Mouse (Mus musculus) embryonic facial prominence, embryonic 14.5 days (tissue): ENCODE data around the gene E130208F15Rik. TPM values are rescaled to one million over a fixed set of nuclear protein-coding genes. Genes with fewer than 3 reads are reported as not detected.

Experiments used
- ATAC-seq: fragments of 200-750 bp; cut with Nextera tagmentation; 2 replicates; pipeline ENCODE4 v1.8.0; 2017; ENCODE audit warnings: low read depth, moderate number of reproducible peaks, moderate TSS enrichment
- DNase-seq: peaks from one replicate; pipeline ENCODE4 v3.0.0-alpha.2; 2015; ENCODE audit warnings: low spot score
- H3K27ac ChIP-seq: fragments of 300-500 bp; sonication (generic); replicated peaks from 2 replicates; pipeline ENCODE4 v1.5.1; 2014; ENCODE audit warnings: low read depth, mild to moderate bottlenecking, low read length, moderate library complexity
- H3K27me3 ChIP-seq: fragments of 300-500 bp; sonication (generic); replicated peaks from 2 replicates; pipeline ENCODE4 v1.6.1; 2014; ENCODE audit warnings: low read length; ENCODE audit not compliant: control insufficient read depth, insufficient read depth
- H3K36me3 ChIP-seq: fragments of 300-500 bp; sonication (generic); 2 replicates; pipeline ENCODE4 v1.6.1; 2014; ENCODE audit warnings: low read length, mixed read lengths; ENCODE audit not compliant: control insufficient read depth, insufficient read depth
- H3K4me1 ChIP-seq: fragments of 300-500 bp; sonication (generic); 2 replicates; pipeline ENCODE4 v1.6.1; 2014; ENCODE audit warnings: antibody characterized with exemption, low read length; ENCODE audit not compliant: control insufficient read depth, insufficient read depth
- H3K4me2 ChIP-seq: fragments of 300-500 bp; sonication (generic); 2 replicates; pipeline ENCODE4 v1.6.1; 2014; ENCODE audit warnings: low read depth, mild to moderate bottlenecking, low read length, moderate library complexity, mixed read lengths
- H3K4me3 ChIP-seq: fragments of 300-500 bp; sonication (generic); 2 replicates; pipeline ENCODE4 v1.5.1; 2014; ENCODE audit warnings: low read depth, mild to moderate bottlenecking, low read length
- H3K9ac ChIP-seq: fragments of 300-500 bp; sonication (generic); 2 replicates; pipeline ENCODE4 v1.6.1; 2014; ENCODE audit warnings: low read depth, mild to moderate bottlenecking, low read length, moderate library complexity, mixed read lengths
- H3K9me3 ChIP-seq: fragments of 300-500 bp; sonication (generic); 2 replicates; pipeline ENCODE4 v1.6.1; 2016; ENCODE audit warnings: low read length; ENCODE audit not compliant: control insufficient read depth
- WGBS: fragments of 180-500 bp; shearing (Covaris S2); extraction: QIAGEN DNeasy Blood & Tissue Kit; methylation state at CpG from one replicate; pipeline ENCODE4 v1.1.7; 2014; 5-methylcytosine and 5-hydroxymethylcytosine counted together
- polyA plus RNA-seq: library from polyadenylated mRNA; unstranded; fragments of >200 nt; fragmentation: Nextera tagmentation; extraction: Ambion mirVana; gene quantifications from 2 replicates; pipeline ENCODE4 v1.2.1, GENCODE M21; 2014

E130208F15Rik gene
- polyA plus RNA-seq, 1 experiment from 2014 or later, result not detected

GRCm38 (mm10) chr7:30324300-30324944 is 2.9 kb downstream of the E130208F15Rik start:
- ATAC-seq, result no peak
- Histone ChIP-seq H3K4me3 (no peak overlapping the region), H3K27ac (no peak overlapping the region), H3K27me3 (no peaks in the 10 kb centered on the region), H3K36me3 (no peaks in the 10 kb centered on the region), H3K9ac (no peak overlapping the region), H3K9me3 (no peaks in the 10 kb centered on the region), H3K4me1 (peaks cover 8% of the 10 kb centered on the region; the same call in 1 of the 2 replicates), H3K4me2 (no peak overlapping the region)
- 86% methylated on average over 5 of the region's 5 CpGs for WGBS
- DNase-seq, result no peak

- Histone ChIP-seq H3K9me3 (no peaks in the 10 kb centered on the region), H3K27me3 (no peaks in the 10 kb centered on the region), H3K4me3 (no peak overlapping the region), H3K36me3 (no peaks in the 10 kb centered on the region), H3K4me1 (peaks cover 8% of the 10 kb centered on the region; the same call in 1 of the 2 replicates), H3K4me2 (no peak overlapping the region), H3K27ac (no peak overlapping the region), H3K9ac (no peak overlapping the region)
- DNase-seq (no peak), ATAC-seq (no peak)
- 43% methylated on average over 2 of the region's 2 CpGs for WGBS
Observed at GRCm38 (mm10) chr7:30325364-30325763, 3.8 kb downstream of the E130208F15Rik start.

DNA sequence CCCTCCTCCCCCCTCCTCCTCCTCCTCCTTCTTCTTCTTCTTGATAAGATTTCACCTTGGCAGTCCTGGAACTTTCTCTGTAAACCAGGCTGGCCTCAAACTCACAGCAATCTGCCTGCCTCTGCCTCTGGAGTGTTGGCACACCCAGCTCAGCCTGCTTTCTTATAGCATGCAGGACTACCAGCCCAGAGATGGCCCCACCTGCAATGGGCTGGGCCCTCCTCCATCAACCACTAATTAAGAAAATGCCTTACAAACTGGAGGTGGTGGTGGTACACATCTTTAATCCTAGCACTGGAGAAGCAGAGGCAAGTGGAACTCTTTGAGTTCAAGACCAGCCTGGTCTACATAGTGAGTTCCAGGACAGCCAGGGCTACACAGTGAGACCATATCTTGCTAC is 4.9 kb downstream of the E130208F15Rik start:
- 0 out of 2 replicates have a peak, but pooled peaks cover under 1% of the 10 kb centered on the region for H3K4me1 ChIP-seq
- H3K27ac ChIP-seq, result no peak overlapping the region
- no peak overlapping the region for H3K9ac ChIP-seq
- no peak for ATAC-seq
- H3K4me2 ChIP-seq, result no peak overlapping the region
- H3K4me3 ChIP-seq, result no peak overlapping the region
- no peak for DNase-seq
- no peaks in the 10 kb centered on the region for H3K36me3 ChIP-seq
- H3K27me3 ChIP-seq, result no peaks in the 10 kb centered on the region
- H3K9me3 ChIP-seq, result no peaks in the 10 kb centered on the region

DNA sequence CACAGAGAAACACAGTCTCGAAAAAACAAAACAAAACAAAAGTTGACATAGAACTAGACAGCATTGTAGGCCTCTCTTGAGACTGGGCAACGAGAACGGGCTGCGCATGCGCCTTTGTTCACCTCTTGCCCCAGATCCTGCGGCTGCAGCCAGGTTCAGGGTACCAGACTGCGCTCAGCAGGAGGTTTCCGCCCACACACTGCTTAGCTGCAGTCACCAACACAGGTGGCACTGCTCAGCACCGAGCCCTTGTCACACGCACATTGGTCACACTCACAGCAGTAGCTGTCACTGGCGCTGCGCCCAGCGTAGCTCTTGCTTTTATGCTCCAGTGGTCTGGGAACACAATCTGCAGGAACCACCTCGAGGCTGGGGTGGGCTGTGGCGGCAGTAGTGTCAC is 5.6 kb downstream of the E130208F15Rik start:
- Histone ChIP-seq H3K27me3 (no peaks in the 10 kb centered on the region), H3K36me3 (no peaks in the 10 kb centered on the region), H3K4me2 (no peak overlapping the region), H3K4me3 (no peak overlapping the region), H3K9ac (0 out of 2 replicates have a peak overlapping the region, but pooled peaks have one; percentile 11), H3K9me3 (no peaks in the 10 kb centered on the region), H3K27ac (no peak overlapping the region), H3K4me1 (no peaks in the 10 kb centered on the region)
- ATAC-seq, result no peak
- 54% methylated on average over 15 of the region's 15 CpGs for WGBS
- peak; percentile 57 for DNase-seq

- Histone ChIP-seq H3K9me3 (no peaks in the 10 kb centered on the region), H3K4me2 (no peak overlapping the region), H3K36me3 (no peaks in the 10 kb centered on the region), H3K27ac (no peak overlapping the region), H3K4me1 (peaks cover 1% of the 10 kb centered on the region; the same call in 1 of the 2 replicates), H3K4me3 (no peak overlapping the region), H3K9ac (no peak overlapping the region), H3K27me3 (no peaks in the 10 kb centered on the region)
- DNase-seq (no peak), ATAC-seq (no peak)
- 47% methylated on average over 10 of the region's 10 CpGs for WGBS
Observed at GRCm38 (mm10) chr7:30328379-30328778, 6.8 kb downstream of the E130208F15Rik start.

DNA sequence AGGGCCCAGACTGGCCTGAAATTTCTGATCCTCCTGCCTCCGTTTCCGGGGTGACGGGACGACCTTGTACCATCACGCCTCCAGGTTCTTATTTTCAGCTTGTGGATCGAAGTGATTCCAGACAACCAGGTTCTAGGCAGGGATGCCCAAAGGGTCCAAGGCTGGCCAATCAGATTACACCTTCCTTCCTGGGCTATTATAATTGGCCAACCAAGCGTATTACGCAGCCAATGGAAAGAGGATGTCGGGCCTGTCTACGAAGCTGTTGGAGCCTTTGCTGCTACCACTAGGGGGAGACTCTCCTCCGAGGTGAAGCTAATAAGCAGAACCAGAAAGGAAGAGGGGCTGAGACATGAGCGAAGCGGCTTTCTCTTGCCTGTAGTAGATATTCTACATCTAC is 10.3 kb downstream of the E130208F15Rik start:
- peak; percentile 94 for DNase-seq
- Histone ChIP-seq H3K4me2 (peak overlapping the region; percentile 26; the same call in 1 of the 2 replicates), H3K9ac (no peak overlapping the region), H3K36me3 (no peaks in the 10 kb centered on the region), H3K9me3 (no peaks in the 10 kb centered on the region), H3K27ac (no peak overlapping the region), H3K4me1 (peaks cover 8% of the 10 kb centered on the region; the same call in 1 of the 2 replicates), H3K4me3 (peak overlapping the region; percentile 8; the same call in 1 of the 2 replicates), H3K27me3 (peaks cover 6% of the 10 kb centered on the region)
- peak; percentile 84 for ATAC-seq
- 8% methylated on average over 13 of the region's 13 CpGs for WGBS

GRCm38 (mm10) chr7:30332622-30333259 is 11.2 kb downstream of the E130208F15Rik start:
- no peaks in the 10 kb centered on the region for H3K9me3 ChIP-seq
- H3K9ac ChIP-seq, result no peak overlapping the region
- H3K4me1 ChIP-seq, result peaks cover 8% of the 10 kb centered on the region; the same call in 1 of the 2 replicates
- 63% methylated on average over 18 of the region's 18 CpGs for WGBS
- ATAC-seq (no peak), DNase-seq (no peak)
- no peak overlapping the region for H3K27ac ChIP-seq
- H3K4me2 ChIP-seq, result no peak overlapping the region
- peaks cover 6% of the 10 kb centered on the region for H3K27me3 ChIP-seq
- H3K4me3 ChIP-seq, result no peak overlapping the region
- H3K36me3 ChIP-seq, result no peaks in the 10 kb centered on the region

DNA sequence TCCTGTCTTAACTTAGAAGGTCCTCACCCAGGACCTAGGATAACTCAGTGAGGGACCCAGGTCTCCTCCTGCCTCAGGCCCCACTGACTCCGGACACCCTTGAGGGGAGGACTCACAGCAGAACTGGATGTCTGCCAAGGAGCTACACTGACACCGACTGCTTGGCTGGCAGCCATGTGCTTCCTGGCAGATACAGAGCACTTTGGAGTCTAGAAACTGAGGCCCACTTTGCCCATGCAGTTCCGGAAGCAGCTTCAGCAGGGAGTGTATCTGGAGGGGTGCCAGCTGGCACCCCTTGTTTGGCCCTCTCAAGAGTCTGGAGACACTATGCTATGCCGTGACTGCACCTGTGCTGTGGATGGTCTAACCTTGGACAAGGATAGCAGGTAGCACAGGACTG is 11.9 kb downstream of the E130208F15Rik start:
- Histone ChIP-seq H3K4me1 (peaks cover 8% of the 10 kb centered on the region; the same call in 1 of the 2 replicates), H3K27ac (no peak overlapping the region; the same call in 1 of the 2 replicates), H3K4me3 (no peak overlapping the region), H3K9me3 (no peaks in the 10 kb centered on the region), H3K4me2 (no peak overlapping the region), H3K9ac (0 out of 2 replicates have a peak overlapping the region, but pooled peaks have one; percentile 19), H3K27me3 (peaks cover 6% of the 10 kb centered on the region), H3K36me3 (no peaks in the 10 kb centered on the region)
- ATAC-seq (peak; percentile 55), DNase-seq (peak; percentile 92)
- WGBS, result 17% methylated on average over 4 of the region's 4 CpGs
